Comparison of ENCODE assay signal across 14 mouse cellular contexts in genomic region chr14:27271371-27272071, GRCm38 (mm10).
A peak's percentile ranks its signal among the peaks of the same experiment; 100 is the strongest.
DNase-seq lines count a peak whose midpoint lies in the region; ATAC-seq lines count a peak whose summit lies in the region.
"Had no signal": no experiment of that assay in that cellular context is flagged by ENCODE, and none has a peak within 500 bp of the region (broad histone marks: within the 10 kb centered on the region; RNA-seq: fewer than 3 reads in every experiment).

No protein-coding gene starts in this region.

- H3K4me1 ChIP-seq in forebrain, embryonic 13.5 days = peaks cover 17% of the 10 kb centered on the region
- H3K4me1 ChIP-seq in forebrain, embryonic 12.5 days = peaks cover 18% of the 10 kb centered on the region
- H3K4me1 ChIP-seq in hindbrain, embryonic 13.5 days (replicated peaks) = peaks cover 24% of the 10 kb centered on the region
- peaks cover 15% of the 10 kb centered on the region for H3K4me1 ChIP-seq in midbrain, embryonic 16.5 days (ENCODE audit: control insufficient read depth, insufficient read depth, low read length)

- H3K36me3 ChIP-seq in forebrain, embryonic 13.5 days (ENCODE audit: poor library complexity, severe bottlenecking) = no peaks in the 10 kb centered on the region
- H3K36me3 ChIP-seq in forebrain, embryonic 12.5 days (replicated peaks) = no peaks in the 10 kb centered on the region
- H3K36me3 ChIP-seq in hindbrain, embryonic 13.5 days = no peaks in the 10 kb centered on the region
- no peaks in the 10 kb centered on the region for H3K36me3 ChIP-seq in midbrain, embryonic 16.5 days (ENCODE audit: control insufficient read depth, insufficient read depth, low read length)
- H3K36me3 ChIP-seq: heart, embryonic 10.5 days; neural tube, embryonic 12.5 days had no signal

- no peak overlapping the region for H3K27ac ChIP-seq in forebrain, embryonic 13.5 days
- H3K27ac ChIP-seq in forebrain, embryonic 12.5 days = no peak overlapping the region
- H3K27ac ChIP-seq in hindbrain, embryonic 13.5 days = peak overlapping the region; percentile 31
- H3K27ac ChIP-seq in midbrain, embryonic 16.5 days (ENCODE audit: low read length) = peak overlapping the region; percentile 24; the same call in 1 of the 2 replicates
- H3K27ac ChIP-seq: heart, embryonic 10.5 days; neural tube, embryonic 12.5 days had no signal

- H3K4me2 ChIP-seq in forebrain, embryonic 13.5 days = no peak overlapping the region
- H3K4me2 ChIP-seq in forebrain, embryonic 12.5 days = no peak overlapping the region
- no peak overlapping the region for H3K4me2 ChIP-seq in hindbrain, embryonic 13.5 days
- no peak overlapping the region for H3K4me2 ChIP-seq in midbrain, embryonic 16.5 days (ENCODE audit: low read length)
- H3K4me2 ChIP-seq: neural tube, embryonic 12.5 days had no signal

- no peaks in the 10 kb centered on the region for H3K27me3 ChIP-seq in forebrain, embryonic 13.5 days
- no peaks in the 10 kb centered on the region; the same call in 1 of the 2 replicates for H3K27me3 ChIP-seq in forebrain, embryonic 12.5 days
- no peaks in the 10 kb centered on the region for H3K27me3 ChIP-seq in hindbrain, embryonic 13.5 days
- H3K27me3 ChIP-seq in midbrain, embryonic 16.5 days (ENCODE audit: control insufficient read depth, insufficient read depth, low read depth, low read length) = no peaks in the 10 kb centered on the region
- H3K27me3 ChIP-seq: neural tube, embryonic 12.5 days had no signal

- no peak overlapping the region for H3K9ac ChIP-seq in forebrain, embryonic 13.5 days
- no peak overlapping the region for H3K9ac ChIP-seq in forebrain, embryonic 12.5 days
- H3K9ac ChIP-seq in hindbrain, embryonic 13.5 days = no peak overlapping the region
- no peak overlapping the region for H3K9ac ChIP-seq in midbrain, embryonic 16.5 days (ENCODE audit: low read depth, low read length)
- H3K9ac ChIP-seq: neural tube, embryonic 12.5 days had no signal

- H3K4me3 ChIP-seq in forebrain, embryonic 13.5 days = no peak overlapping the region
- H3K4me3 ChIP-seq in forebrain, embryonic 12.5 days (replicated peaks) = no peak overlapping the region
- no peak overlapping the region for H3K4me3 ChIP-seq in hindbrain, embryonic 13.5 days
- H3K4me3 ChIP-seq in midbrain, embryonic 16.5 days (ENCODE audit: low read depth, low read length) = no peak overlapping the region
- H3K4me3 ChIP-seq: heart, embryonic 10.5 days; neural tube, embryonic 12.5 days had no signal

- ATAC-seq in forebrain, embryonic 13.5 days = peak; percentile 33; the same call in 1 of the 2 replicates
- no peak for ATAC-seq in forebrain, embryonic 12.5 days (ENCODE audit: low FRiP score)
- ATAC-seq in hindbrain, embryonic 13.5 days (ENCODE audit: low FRiP score) = no peak
- ATAC-seq in midbrain, embryonic 16.5 days = peak; percentile 25; the same call in 1 of the 2 replicates
- ATAC-seq: Patski had no signal

- H3K9me3 ChIP-seq in forebrain, embryonic 13.5 days (replicated peaks) = no peaks in the 10 kb centered on the region
- no peaks in the 10 kb centered on the region for H3K9me3 ChIP-seq in forebrain, embryonic 12.5 days
- H3K9me3 ChIP-seq in hindbrain, embryonic 13.5 days = no peaks in the 10 kb centered on the region
- no peaks in the 10 kb centered on the region for H3K9me3 ChIP-seq in midbrain, embryonic 16.5 days (replicated peaks; ENCODE audit: control insufficient read depth, low read length, poor library complexity, severe bottlenecking)
- H3K9me3 ChIP-seq: heart, embryonic 10.5 days; neural tube, embryonic 12.5 days had no signal

- 65% methylated on average over 10 of the region's 10 CpGs for WGBS in forebrain, embryonic 13.5 days
- 65% methylated on average over 10 of the region's 10 CpGs for WGBS in forebrain, embryonic 12.5 days
- WGBS in hindbrain, embryonic 13.5 days = 68% methylated on average over 10 of the region's 10 CpGs
- 51% methylated on average over 10 of the region's 10 CpGs for whole genome bisulfite sequencing in midbrain, embryonic 16.5 days

- peak; percentile 44 for DNase-seq in retina, postnatal 1 day
- no peak for DNase-seq in retina, embryonic 14.5 days (ENCODE audit: low spot score)
- DNase-seq in ovary, postnatal 36 days (ENCODE audit: low spot score) = no peak
- DNase-seq in gastrocnemius, postnatal 10 days = no peak
- DNase-seq: adrenal gland, postnatal 14 days; kidney, postnatal 10 days; left cerebral cortex, postnatal 4 days had no signal

Comparison
In these comparisons a context has a peak if more than half of its experiments do, and no peak if none do; other contexts are left out.
1. ATAC-seq: peak in forebrain, embryonic 13.5 days (single experiment) and midbrain, embryonic 16.5 days (single experiment); none in forebrain, embryonic 12.5 days (single experiment) and hindbrain, embryonic 13.5 days (single experiment).
2. H3K27ac ChIP-seq: peak in hindbrain, embryonic 13.5 days (single experiment) and midbrain, embryonic 16.5 days (single experiment); none in forebrain, embryonic 13.5 days (single experiment) and forebrain, embryonic 12.5 days (single experiment).